Mouse (Mus musculus) CD4-positive, CD25-positive, alpha-beta regulatory T cell, adult 4 months (primary cell): ENCODE measurements around the gene Agbl4. TPM values are rescaled to one million over a fixed set of nuclear protein-coding genes. Genes with fewer than 3 reads are reported as not detected.

Experiments used
- ATAC-seq: one replicate; pipeline ENCODE4 v1.8.0; 2017
- polyA plus RNA-seq, 2 experiments: library from polyadenylated mRNA; unstranded; fragments of 100-300 nt; shearing (Covaris generic); gene quantifications; one replicate each; pipeline ENCODE4 v1.2.1; 2017

Agbl4 gene
- polyA plus RNA-seq = not detected

- no peak for ATAC-seq
These were observed at the start of gene Agbl4 for GRCm38 (mm10) chr4:110397618-110398045. TSS of gene Agbl4 (plus strand) at chr4:110397661.

GRCm38 (mm10) chr4:110350856-110351177 is 46.6 kb upstream of the Agbl4 start:
- ATAC-seq = no peak

GRCm38 (mm10) chr4:110351178-110352000 is 46.1 kb upstream of the Agbl4 start, which contains the start of gene Elavl4:
TSS of gene Elavl4 (minus strand) at chr4:110351909.
- ATAC-seq = no peak

GRCm38 (mm10) chr4:110352001-110352369 is 45.5 kb upstream of the Agbl4 start:
- no peak for ATAC-seq

GRCm38 (mm10) chr4:110360568-110360967 is 36.9 kb upstream of the Agbl4 start:
- ATAC-seq = no peak

GRCm38 (mm10) chr4:110396221-110396620 is 1.2 kb upstream of the Agbl4 start:
- no peak for ATAC-seq

GRCm38 (mm10) chr4:110420306-110420705 is 22.8 kb downstream of the Agbl4 start:
- no peak for ATAC-seq

GRCm38 (mm10) chr4:110427653-110428052 is 30.2 kb downstream of the Agbl4 start:
- no peak for ATAC-seq

GRCm38 (mm10) chr4:110494371-110494770 is 96.9 kb downstream of the Agbl4 start:
- no peak for ATAC-seq

- no peak for ATAC-seq
These were observed 132.3 kb downstream of the Agbl4 start for GRCm38 (mm10) chr4:110529804-110530203.

- no peak for ATAC-seq
These were observed 151.8 kb downstream of the Agbl4 start for GRCm38 (mm10) chr4:110549223-110549622.

GRCm38 (mm10) chr4:110597726-110598283 is 200.3 kb downstream of the Agbl4 start:
- ATAC-seq = no peak

- ATAC-seq = no peak
These were observed 244.0 kb downstream of the Agbl4 start for GRCm38 (mm10) chr4:110641417-110641816.

- ATAC-seq = no peak
These were observed 265.5 kb downstream of the Agbl4 start for GRCm38 (mm10) chr4:110662940-110663339.

GRCm38 (mm10) chr4:110674121-110674520 is 276.7 kb downstream of the Agbl4 start:
- ATAC-seq = no peak

GRCm38 (mm10) chr4:110735141-110735540 is 337.7 kb downstream of the Agbl4 start:
- ATAC-seq = no peak

- no peak for ATAC-seq
These were observed 360.5 kb downstream of the Agbl4 start for GRCm38 (mm10) chr4:110757941-110758340.

- no peak for ATAC-seq
These were observed 391.1 kb downstream of the Agbl4 start for GRCm38 (mm10) chr4:110788596-110788995.

GRCm38 (mm10) chr4:110799902-110800301 is 402.4 kb downstream of the Agbl4 start:
- ATAC-seq = no peak

GRCm38 (mm10) chr4:110810947-110811346 is 413.5 kb downstream of the Agbl4 start:
- no peak for ATAC-seq

GRCm38 (mm10) chr4:110832776-110833175 is 435.3 kb downstream of the Agbl4 start:
- no peak for ATAC-seq

- ATAC-seq = no peak
These were observed 482.4 kb downstream of the Agbl4 start for GRCm38 (mm10) chr4:110879719-110880443.

GRCm38 (mm10) chr4:110916061-110916460 is 518.6 kb downstream of the Agbl4 start:
- ATAC-seq = no peak

GRCm38 (mm10) chr4:110916565-110916964 is 519.1 kb downstream of the Agbl4 start:
- no peak for ATAC-seq
